Mouse (Mus musculus): ENCODE data around the gene Kif2c. TPM values are rescaled to one million over a fixed set of nuclear protein-coding genes. Genes with fewer than 3 reads are reported as not detected.

Kif2c gene
- polyA plus RNA-seq, 1 experiment from 2014 or later, result 77.5 TPM

DNA sequence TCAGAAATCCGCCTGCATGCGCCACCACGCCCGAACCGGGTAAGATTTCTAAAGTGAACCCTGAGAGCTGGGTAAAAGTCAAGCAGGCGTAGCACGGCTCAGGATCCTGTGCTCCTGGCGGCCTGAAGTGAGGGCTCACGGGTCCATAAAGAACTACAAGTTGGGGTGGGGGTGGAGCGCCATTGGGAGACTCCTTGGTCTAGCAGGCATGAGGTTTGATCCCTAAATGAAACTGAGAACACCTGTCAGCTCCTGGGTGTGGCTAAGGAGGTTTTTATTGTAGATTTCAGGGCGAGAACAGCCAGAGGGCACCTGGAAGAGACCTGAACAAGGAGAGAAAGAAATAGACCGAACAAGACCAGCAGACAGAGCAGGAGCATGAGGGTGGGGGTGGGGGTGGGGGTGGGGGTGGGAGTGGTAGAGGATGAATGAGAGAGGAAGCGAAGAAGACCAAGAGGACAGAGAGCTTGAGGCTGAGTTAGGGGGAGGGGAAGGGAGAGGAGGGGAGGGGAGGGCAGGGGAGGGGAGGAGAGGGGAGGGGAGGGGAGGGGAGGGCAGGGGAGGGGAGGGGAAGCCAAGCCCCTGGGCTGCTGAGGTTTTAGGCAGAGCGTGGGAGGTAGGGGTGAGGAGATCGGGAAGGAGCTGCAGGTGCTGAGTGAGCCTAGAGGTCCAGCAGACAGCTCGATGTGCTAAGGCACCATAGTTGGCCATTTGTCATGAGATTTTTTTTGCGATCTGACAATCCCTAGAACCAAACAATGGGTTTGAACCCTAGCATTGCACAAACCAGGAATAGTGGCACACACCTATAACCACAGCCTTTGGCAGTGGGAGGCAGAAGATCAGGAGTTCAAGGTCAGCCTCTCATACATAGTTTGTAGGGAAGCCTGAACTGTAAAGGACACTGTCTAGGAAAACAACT, 43.9 kb downstream of the Kif2c start:
- Histone ChIP-seq H3K27me3 (ENCODE audit: control insufficient read depth, insufficient read depth, low read length) (no peaks in the 10 kb centered on the region), H3K36me3 (ENCODE audit: control insufficient read depth, insufficient read depth, low read length) (no peaks in the 10 kb centered on the region), H3K4me3 (ENCODE audit: low read depth, low read length) (no peak overlapping the region), H3K4me1 (replicated peaks; ENCODE audit: control insufficient read depth, insufficient read depth, low read length) (peaks cover 3% of the 10 kb centered on the region; the same call in 1 of the 2 replicates), H3K9me3 (ENCODE audit: control insufficient read depth, low read length) (no peaks in the 10 kb centered on the region), H3K4me2 (replicated peaks; ENCODE audit: low read depth, low read length) (no peak overlapping the region), H3K27ac (ENCODE audit: low read depth, low read length) (no peak overlapping the region), H3K9ac (ENCODE audit: low read depth, low read length) (no peak overlapping the region)
- no peak for ATAC-seq (ENCODE audit: low FRiP score)
- DNase-seq (ENCODE audit: low spot score), result no peak
- 72% methylated on average over 15 of the region's 17 CpGs for WGBS

DNA sequence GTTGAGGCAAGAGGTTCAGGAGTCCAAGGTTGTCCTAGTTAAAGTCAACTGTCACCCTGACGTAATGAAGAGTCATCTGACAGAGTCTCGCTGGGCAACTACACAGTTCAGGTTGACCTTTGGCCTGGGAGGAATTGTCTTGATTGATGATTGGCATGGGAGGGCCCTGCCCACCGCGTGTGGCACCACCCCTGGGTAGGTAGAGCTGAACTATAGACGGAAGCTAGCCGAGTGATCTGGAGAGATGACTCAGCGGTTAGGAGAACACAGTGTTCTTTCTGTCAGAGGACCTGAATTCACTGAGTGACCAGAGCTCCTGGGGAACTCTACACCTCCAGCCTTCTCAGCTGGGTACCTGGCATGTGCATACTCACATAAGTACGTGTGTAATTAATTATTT, 46.4 kb downstream of the Kif2c start:
- H3K27ac ChIP-seq (ENCODE audit: low read depth, low read length), result no peak overlapping the region
- ATAC-seq (ENCODE audit: low FRiP score), result no peak

DNA sequence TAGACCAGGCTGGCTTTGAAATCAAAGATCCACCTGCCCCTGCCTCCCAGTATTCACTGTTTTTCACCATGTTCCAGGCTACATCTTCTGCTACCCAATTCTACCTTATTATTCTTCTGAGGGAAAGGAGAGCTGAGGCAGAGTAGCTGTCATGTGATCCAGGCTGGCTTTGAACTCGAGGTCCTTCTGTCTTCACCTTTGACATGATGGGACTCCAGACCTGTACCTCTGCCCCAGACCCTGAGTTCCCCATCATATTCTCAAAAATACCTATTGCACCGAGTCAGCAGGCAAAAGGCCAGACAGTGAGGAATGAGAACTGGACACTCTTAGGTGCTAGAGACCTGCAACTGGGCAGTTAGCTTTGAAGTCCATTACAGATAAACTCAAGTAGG, 47.8 kb downstream of the Kif2c start:
- ATAC-seq (ENCODE audit: low FRiP score) (no peak), DNase-seq (ENCODE audit: low spot score) (no peak)
- H3K27me3 ChIP-seq (ENCODE audit: control insufficient read depth, insufficient read depth, low read length), result no peaks in the 10 kb centered on the region; the same call in 1 of the 2 replicates
- no peak overlapping the region for H3K4me3 ChIP-seq (ENCODE audit: low read depth, low read length)
- no peaks in the 10 kb centered on the region for H3K9me3 ChIP-seq (ENCODE audit: control insufficient read depth, low read length)
- peaks cover 4% of the 10 kb centered on the region; the same call in 1 of the 2 replicates for H3K36me3 ChIP-seq (ENCODE audit: control insufficient read depth, insufficient read depth, low read length)
- no peak overlapping the region for H3K4me2 ChIP-seq (replicated peaks; ENCODE audit: low read depth, low read length)
- H3K27ac ChIP-seq (ENCODE audit: low read depth, low read length), result no peak overlapping the region
- peaks cover 20% of the 10 kb centered on the region for H3K4me1 ChIP-seq (replicated peaks; ENCODE audit: control insufficient read depth, insufficient read depth, low read length)
- H3K9ac ChIP-seq (ENCODE audit: low read depth, low read length), result peak overlapping the region; percentile 37; the same call in 1 of the 2 replicates
- 37% methylated on average over 2 of the region's 2 CpGs for WGBS

More for the DNA sequence above, 46.4 kb downstream of the Kif2c start:
- Histone ChIP-seq H3K4me2 (replicated peaks; ENCODE audit: low read depth, low read length) (no peak overlapping the region), H3K9me3 (ENCODE audit: control insufficient read depth, low read length) (no peaks in the 10 kb centered on the region), H3K9ac (ENCODE audit: low read depth, low read length) (no peak overlapping the region), H3K4me1 (replicated peaks; ENCODE audit: control insufficient read depth, insufficient read depth, low read length) (peaks cover 15% of the 10 kb centered on the region), H3K36me3 (ENCODE audit: control insufficient read depth, insufficient read depth, low read length) (no peaks in the 10 kb centered on the region), H3K27me3 (ENCODE audit: control insufficient read depth, insufficient read depth, low read length) (no peaks in the 10 kb centered on the region; the same call in 1 of the 2 replicates), H3K4me3 (ENCODE audit: low read depth, low read length) (no peak overlapping the region)
- DNase-seq (ENCODE audit: low spot score), result no peak
- WGBS, result 18% methylated on average over 8 of the region's 8 CpGs

DNA sequence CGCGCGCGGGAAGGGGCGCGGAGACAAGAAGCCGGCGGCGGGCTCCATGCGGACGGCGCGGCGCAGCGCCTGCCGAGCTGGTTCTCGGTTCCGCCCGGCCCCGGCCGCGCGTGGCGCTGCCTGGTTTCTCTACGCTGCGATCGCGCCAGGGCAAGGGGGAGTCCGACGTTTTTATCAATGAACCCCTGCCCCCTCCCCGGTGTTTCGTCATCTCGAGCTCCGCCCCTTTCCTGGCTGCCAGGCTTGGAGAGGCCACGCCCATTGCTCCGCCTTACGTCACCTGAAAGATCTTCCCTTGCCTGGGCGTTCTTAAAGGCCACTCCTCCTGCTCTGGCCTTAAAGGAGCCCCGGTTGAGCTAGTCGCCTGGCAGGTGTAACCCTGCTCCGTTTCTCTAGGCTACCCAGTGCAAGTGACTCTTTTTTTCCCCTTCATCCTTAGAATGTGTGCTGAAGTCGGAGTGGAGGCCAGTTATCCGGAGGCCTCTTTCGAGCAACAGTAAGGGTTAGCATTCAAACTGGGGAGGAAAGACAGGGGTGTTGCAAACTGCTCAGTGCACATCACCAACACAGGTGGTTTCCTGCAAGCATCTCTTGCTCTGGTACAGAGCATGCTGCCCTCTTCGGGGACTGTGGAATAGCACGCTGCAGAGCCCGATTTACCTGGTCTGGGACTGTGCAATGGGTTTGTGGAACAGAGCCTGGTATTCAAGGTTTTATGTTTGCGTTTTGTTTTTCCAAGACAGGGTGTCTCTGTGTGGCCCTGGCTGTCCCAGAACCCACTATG, 48.4 kb downstream of the Kif2c start, which contains the start of gene Plk3:
Gene Plk3 (minus strand): TSS at position 147 of the 784 bp plus-strand sequence.
- Histone ChIP-seq H3K4me1 (replicated peaks; ENCODE audit: control insufficient read depth, insufficient read depth, low read length) (peaks cover 20% of the 10 kb centered on the region), H3K27ac (ENCODE audit: low read depth, low read length) (peak within 1 kb of the TSS; percentile 85)
- peak; percentile 76 for ATAC-seq (ENCODE audit: low FRiP score)

DNA sequence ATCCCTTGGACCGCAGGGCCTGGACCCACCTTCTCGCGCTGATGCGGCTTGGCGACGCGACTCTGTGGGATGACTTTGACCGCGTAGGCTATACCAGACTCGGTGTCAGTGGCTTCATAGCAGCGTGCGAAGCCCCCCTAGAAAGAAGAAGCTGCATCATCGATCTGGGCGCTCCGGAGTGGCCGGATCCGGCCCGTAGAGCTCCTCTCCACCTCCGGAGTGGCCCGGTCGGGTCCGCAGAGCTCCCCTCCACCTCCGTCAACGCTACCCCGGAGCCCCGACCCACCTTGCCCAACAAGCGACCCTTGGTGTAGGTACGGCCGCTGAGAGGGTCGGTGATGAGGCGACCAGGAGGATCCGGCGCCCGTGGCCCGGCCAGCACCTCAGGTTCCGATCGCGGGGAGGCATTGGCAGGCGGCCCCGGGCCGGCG, 49.1 kb downstream of the Kif2c start:
- peak overlapping the region; percentile 92 for H3K4me2 ChIP-seq (replicated peaks; ENCODE audit: low read depth, low read length)
- DNase-seq (ENCODE audit: low spot score) (peak; percentile 62), ATAC-seq (ENCODE audit: low FRiP score) (peak; percentile 48)
- peak overlapping the region; percentile 67 for H3K4me3 ChIP-seq (ENCODE audit: low read depth, low read length)
- H3K27me3 ChIP-seq (ENCODE audit: control insufficient read depth, insufficient read depth, low read length), result no peaks in the 10 kb centered on the region; the same call in 1 of the 2 replicates
- peak overlapping the region; percentile 85 for H3K27ac ChIP-seq (ENCODE audit: low read depth, low read length)
- 0% methylated on average over 31 of the region's 42 CpGs for WGBS
- peaks cover 20% of the 10 kb centered on the region for H3K4me1 ChIP-seq (replicated peaks; ENCODE audit: control insufficient read depth, insufficient read depth, low read length)
- H3K9me3 ChIP-seq (ENCODE audit: control insufficient read depth, low read length), result no peaks in the 10 kb centered on the region
- H3K36me3 ChIP-seq (ENCODE audit: control insufficient read depth, insufficient read depth, low read length), result peaks cover 10% of the 10 kb centered on the region
- H3K9ac ChIP-seq (ENCODE audit: low read depth, low read length), result peak overlapping the region; percentile 87

More for the DNA sequence above, 48.4 kb downstream of the Kif2c start, which contains the start of gene Plk3:
- Histone ChIP-seq H3K4me2 (replicated peaks; ENCODE audit: low read depth, low read length) (peak within 1 kb of the TSS; percentile 92), H3K9me3 (ENCODE audit: control insufficient read depth, low read length) (no peaks in the 10 kb centered on the region), H3K27me3 (ENCODE audit: control insufficient read depth, insufficient read depth, low read length) (no peaks in the 10 kb centered on the region; the same call in 1 of the 2 replicates), H3K9ac (ENCODE audit: low read depth, low read length) (peak within 1 kb of the TSS; percentile 87), H3K4me3 (ENCODE audit: low read depth, low read length) (peak within 1 kb of the TSS; percentile 67), H3K36me3 (ENCODE audit: control insufficient read depth, insufficient read depth, low read length) (peaks cover 4% of the 10 kb centered on the region; the same call in 1 of the 2 replicates)
- peak; percentile 98 for DNase-seq (ENCODE audit: low spot score)
- 2% methylated on average over 43 of the region's 48 CpGs for WGBS

DNA sequence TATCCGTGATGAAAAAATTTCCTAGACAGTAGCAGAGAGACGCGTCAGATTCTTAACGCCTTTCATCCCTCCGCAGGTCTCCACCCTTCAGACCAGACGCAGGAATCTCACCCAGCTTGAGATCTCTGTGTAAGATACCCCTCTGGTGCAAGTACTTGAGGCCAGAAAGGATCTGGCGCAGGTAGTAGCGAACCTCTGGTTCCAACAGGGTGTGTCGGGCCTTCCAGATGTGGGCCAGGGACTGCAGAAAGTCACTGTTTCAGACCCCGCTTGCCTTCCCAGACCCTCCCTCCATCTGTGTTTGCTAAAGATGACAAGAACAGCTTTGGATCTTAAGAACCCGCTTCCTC, 49.7 kb downstream of the Kif2c start:
- Histone ChIP-seq H3K27ac (ENCODE audit: low read depth, low read length) (peak overlapping the region; percentile 85), H3K27me3 (ENCODE audit: control insufficient read depth, insufficient read depth, low read length) (no peaks in the 10 kb centered on the region; the same call in 1 of the 2 replicates), H3K9me3 (ENCODE audit: control insufficient read depth, low read length) (no peaks in the 10 kb centered on the region), H3K9ac (ENCODE audit: low read depth, low read length) (peak overlapping the region; percentile 87), H3K36me3 (ENCODE audit: control insufficient read depth, insufficient read depth, low read length) (peaks cover 13% of the 10 kb centered on the region), H3K4me1 (replicated peaks; ENCODE audit: control insufficient read depth, insufficient read depth, low read length) (peaks cover 20% of the 10 kb centered on the region), H3K4me2 (replicated peaks; ENCODE audit: low read depth, low read length) (peak overlapping the region; percentile 92), H3K4me3 (ENCODE audit: low read depth, low read length) (peak overlapping the region; percentile 67)
- ATAC-seq (ENCODE audit: low FRiP score), result no peak
- WGBS, result 4% methylated on average over 11 of the region's 11 CpGs
- no peak for DNase-seq (ENCODE audit: low spot score)

DNA sequence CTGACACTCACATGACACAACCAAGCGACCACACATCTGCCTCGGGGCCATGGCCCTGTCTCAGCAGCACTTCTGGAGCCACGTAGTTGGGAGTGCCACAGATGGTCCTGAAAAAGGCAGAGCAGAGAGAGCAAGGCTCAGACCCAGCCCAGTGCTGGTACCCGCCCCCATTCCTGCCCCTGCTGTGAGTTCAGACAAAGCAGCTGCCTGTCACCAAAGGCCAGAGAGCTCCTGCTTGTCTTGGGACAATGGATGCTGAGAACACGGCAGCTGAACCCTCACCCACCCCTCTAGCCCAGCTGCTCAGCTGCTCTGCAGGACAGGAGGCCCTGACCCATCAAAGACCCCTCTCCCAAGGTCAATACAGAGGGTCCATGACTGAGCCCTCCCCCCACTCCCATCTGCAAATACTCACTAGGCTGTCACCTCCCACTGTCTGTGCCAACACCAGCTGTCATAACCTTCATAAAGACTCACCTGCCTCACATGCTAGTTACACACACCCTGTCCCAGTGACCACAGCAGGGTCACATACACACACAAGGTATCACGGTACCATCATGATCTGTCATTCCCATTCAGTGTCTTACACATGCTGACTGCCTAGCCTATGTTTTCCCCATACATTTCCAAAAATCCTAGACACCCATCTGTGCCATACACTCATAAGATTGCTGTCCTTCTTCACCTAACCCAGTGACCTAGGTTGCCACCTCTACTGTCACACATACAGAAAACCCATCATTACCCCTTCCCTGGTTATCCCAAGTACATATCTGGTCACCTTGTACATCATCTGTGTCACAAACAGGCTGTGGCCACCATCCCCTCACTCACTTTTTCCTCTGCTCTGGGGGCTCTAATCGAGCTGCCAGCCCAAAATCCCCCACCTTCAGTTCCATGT, 50.3 kb downstream of the Kif2c start:
- peaks cover 20% of the 10 kb centered on the region for H3K4me1 ChIP-seq (replicated peaks; ENCODE audit: control insufficient read depth, insufficient read depth, low read length)

More for the DNA sequence above, 50.3 kb downstream of the Kif2c start:
- DNase-seq (ENCODE audit: low spot score) (peak; percentile 81), ATAC-seq (ENCODE audit: low FRiP score) (peak; percentile 84)
- Histone ChIP-seq H3K27me3 (ENCODE audit: control insufficient read depth, insufficient read depth, low read length) (no peaks in the 10 kb centered on the region; the same call in 1 of the 2 replicates), H3K36me3 (ENCODE audit: control insufficient read depth, insufficient read depth, low read length) (peaks cover 13% of the 10 kb centered on the region), H3K4me3 (ENCODE audit: low read depth, low read length) (peak overlapping the region; percentile 67), H3K4me2 (replicated peaks; ENCODE audit: low read depth, low read length) (peak overlapping the region; percentile 92), H3K9me3 (ENCODE audit: control insufficient read depth, low read length) (no peaks in the 10 kb centered on the region), H3K9ac (ENCODE audit: low read depth, low read length) (peak overlapping the region; percentile 87), H3K27ac (ENCODE audit: low read depth, low read length) (peak overlapping the region; percentile 85)
- 5% methylated on average over 7 of the region's 7 CpGs for WGBS

All from hindbrain, embryonic 11.5 days (tissue).